Mouse (Mus musculus): ENCODE results near the gene Khdc1a. TPM values are rescaled to one million over a fixed set of nuclear protein-coding genes. Genes with fewer than 3 reads are reported as not detected.
A peak's percentile ranks its signal among the peaks of the same experiment; 100 is the strongest.
"Not testable (repeated sequence)": the region's sequence is repeated elsewhere in the genome, so short reads cannot be mapped to it uniquely, and the experiment has no call there.

Khdc1a gene
- polyA plus RNA-seq, 1 experiment from 2014 or later: not detected

DNA sequence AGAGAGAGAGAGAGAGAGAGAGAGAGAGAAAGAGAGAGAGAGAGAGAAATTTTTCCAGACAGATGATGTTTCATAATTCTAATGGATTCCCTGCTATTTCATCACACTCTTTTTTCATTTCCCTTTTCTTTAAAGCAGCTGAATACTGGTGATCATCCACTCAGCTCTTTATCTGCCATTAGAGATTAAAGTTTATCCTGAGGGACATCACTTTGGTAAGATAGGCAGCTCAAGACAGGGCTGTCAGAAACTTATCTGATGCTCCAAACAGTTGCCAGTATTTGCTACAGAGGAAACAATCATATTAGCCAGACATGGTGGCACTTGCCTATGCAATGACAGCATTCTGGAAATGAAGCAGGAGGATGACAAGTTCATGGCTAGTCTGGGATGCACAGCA lies 31.2 kb upstream of the Khdc1a start:
- Histone ChIP-seq H3K4me3 (replicated peaks; ENCODE audit: low read depth, low read length) (no peak overlapping the region), H3K9me3 (ENCODE audit: control insufficient read depth, low read length) (no peaks in the 10 kb centered on the region), H3K36me3 (ENCODE audit: control insufficient read depth, insufficient read depth, low read length) (no peaks in the 10 kb centered on the region), H3K9ac (replicated peaks; ENCODE audit: low read length) (no peak overlapping the region), H3K4me2 (ENCODE audit: low read length) (no peak overlapping the region), H3K27me3 (ENCODE audit: control insufficient read depth, insufficient read depth, low read length) (no peaks in the 10 kb centered on the region), H3K4me1 (ENCODE audit: control insufficient read depth, insufficient read depth, low read length) (no peaks in the 10 kb centered on the region), H3K27ac (replicated peaks; ENCODE audit: low read depth, low read length) (no peak overlapping the region)
- DNase-seq: no peak
- no peak for ATAC-seq (ENCODE audit: low FRiP score, low TSS enrichment)

DNA sequence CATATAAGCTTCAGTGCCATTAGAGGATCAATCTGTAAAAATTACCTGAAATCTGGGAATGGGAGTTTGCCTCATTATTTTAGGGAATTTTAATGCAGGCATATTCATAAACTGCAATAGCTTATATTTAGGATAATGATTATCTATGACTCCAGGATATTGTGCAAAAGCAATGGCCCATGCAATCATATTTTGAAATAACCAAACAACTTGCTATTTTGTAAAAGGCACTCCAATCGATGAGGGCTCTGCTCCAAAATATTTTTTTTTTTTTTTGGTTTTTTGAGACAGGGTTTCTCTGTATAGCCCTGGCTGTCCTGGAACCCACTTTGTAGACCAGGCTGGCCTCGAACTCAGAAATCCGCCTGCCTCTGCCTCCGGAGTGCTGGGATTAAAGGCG lies 29.2 kb upstream of the Khdc1a start:
- not testable (repeated sequence) for ATAC-seq (ENCODE audit: low FRiP score, low TSS enrichment); DNase-seq; H3K4me2 ChIP-seq (ENCODE audit: low read length); H3K9ac ChIP-seq (replicated peaks; ENCODE audit: low read length); H3K27me3 ChIP-seq (ENCODE audit: control insufficient read depth, insufficient read depth, low read length); H3K27ac ChIP-seq (replicated peaks; ENCODE audit: low read depth, low read length); H3K4me1 ChIP-seq (ENCODE audit: control insufficient read depth, insufficient read depth, low read length); H3K4me3 ChIP-seq (replicated peaks; ENCODE audit: low read depth, low read length); H3K9me3 ChIP-seq (ENCODE audit: control insufficient read depth, low read length); H3K36me3 ChIP-seq (ENCODE audit: control insufficient read depth, insufficient read depth, low read length)
- 88% methylated on average over 5 of the region's 5 CpGs for WGBS

DNA sequence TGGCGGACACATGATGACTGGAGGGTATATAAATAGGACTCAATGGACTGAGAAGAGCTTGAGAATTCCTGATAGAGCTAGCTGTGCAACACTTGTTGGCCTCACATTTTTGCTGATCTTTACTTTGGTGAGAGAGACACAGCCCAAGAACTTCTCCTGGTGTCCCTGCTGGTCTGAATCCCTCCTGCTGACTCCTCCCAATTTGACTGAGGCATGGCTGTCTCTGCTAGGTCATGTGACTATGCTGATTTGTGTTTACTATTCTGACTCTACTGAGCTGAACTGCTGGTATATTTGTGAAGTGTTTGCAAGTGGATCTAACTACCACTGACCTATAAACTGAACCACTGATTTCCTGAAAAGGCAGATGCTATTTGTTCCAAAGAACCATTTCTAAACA lies 27.8 kb upstream of the Khdc1a start:
- Histone ChIP-seq H3K9ac (replicated peaks; ENCODE audit: low read length) (no peak overlapping the region), H3K36me3 (ENCODE audit: control insufficient read depth, insufficient read depth, low read length) (no peaks in the 10 kb centered on the region), H3K4me2 (ENCODE audit: low read length) (no peak overlapping the region), H3K27me3 (ENCODE audit: control insufficient read depth, insufficient read depth, low read length) (no peaks in the 10 kb centered on the region), H3K27ac (replicated peaks; ENCODE audit: low read depth, low read length) (no peak overlapping the region), H3K4me3 (replicated peaks; ENCODE audit: low read depth, low read length) (no peak overlapping the region), H3K4me1 (ENCODE audit: control insufficient read depth, insufficient read depth, low read length) (no peaks in the 10 kb centered on the region), H3K9me3 (ENCODE audit: control insufficient read depth, low read length) (no peaks in the 10 kb centered on the region)
- DNase-seq: no peak
- ATAC-seq (ENCODE audit: low FRiP score, low TSS enrichment): no peak
- WGBS: 94% methylated on average over 1 of the region's 1 CpGs

DNA sequence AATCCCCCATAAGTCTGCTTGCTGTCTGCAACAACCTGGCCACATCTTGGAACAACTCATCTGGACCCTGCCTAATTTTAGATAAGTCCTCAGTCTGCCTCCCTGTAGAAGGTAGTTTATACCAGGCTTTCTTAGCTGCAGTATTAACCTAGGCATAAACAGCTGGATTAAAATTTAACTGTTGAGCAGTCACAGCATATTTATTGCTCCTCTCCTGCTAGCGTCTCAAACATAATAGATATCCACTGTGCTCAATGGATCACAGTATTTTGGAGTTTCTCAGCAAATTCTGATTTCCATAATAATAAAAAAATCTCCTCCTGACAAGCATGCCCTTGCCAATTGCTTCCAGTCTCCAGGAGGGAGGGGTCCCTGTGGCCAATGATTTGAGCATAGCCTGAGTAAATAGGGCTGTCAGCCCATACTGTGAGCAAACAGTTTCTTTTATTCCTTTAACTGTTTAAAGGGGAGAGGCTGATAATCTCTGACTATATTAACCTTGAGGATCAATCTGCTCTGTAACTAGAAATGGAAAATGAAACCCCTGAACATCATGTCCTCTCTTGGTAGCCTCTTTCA lies 25.4 kb upstream of the Khdc1a start:
- Histone ChIP-seq H3K4me3 (replicated peaks; ENCODE audit: low read depth, low read length) (no peak overlapping the region), H3K4me2 (ENCODE audit: low read length) (no peak overlapping the region), H3K9me3 (ENCODE audit: control insufficient read depth, low read length) (no peaks in the 10 kb centered on the region), H3K9ac (replicated peaks; ENCODE audit: low read length) (no peak overlapping the region), H3K27me3 (ENCODE audit: control insufficient read depth, insufficient read depth, low read length) (no peaks in the 10 kb centered on the region), H3K36me3 (ENCODE audit: control insufficient read depth, insufficient read depth, low read length) (no peaks in the 10 kb centered on the region), H3K27ac (replicated peaks; ENCODE audit: low read depth, low read length) (no peak overlapping the region), H3K4me1 (ENCODE audit: control insufficient read depth, insufficient read depth, low read length) (no peaks in the 10 kb centered on the region)
- DNase-seq (peak; percentile 25), ATAC-seq (ENCODE audit: low FRiP score, low TSS enrichment) (peak; percentile 65; the same call in 1 of the 2 replicates)
- WGBS: 5% methylated on average over 1 of the region's 1 CpGs

DNA sequence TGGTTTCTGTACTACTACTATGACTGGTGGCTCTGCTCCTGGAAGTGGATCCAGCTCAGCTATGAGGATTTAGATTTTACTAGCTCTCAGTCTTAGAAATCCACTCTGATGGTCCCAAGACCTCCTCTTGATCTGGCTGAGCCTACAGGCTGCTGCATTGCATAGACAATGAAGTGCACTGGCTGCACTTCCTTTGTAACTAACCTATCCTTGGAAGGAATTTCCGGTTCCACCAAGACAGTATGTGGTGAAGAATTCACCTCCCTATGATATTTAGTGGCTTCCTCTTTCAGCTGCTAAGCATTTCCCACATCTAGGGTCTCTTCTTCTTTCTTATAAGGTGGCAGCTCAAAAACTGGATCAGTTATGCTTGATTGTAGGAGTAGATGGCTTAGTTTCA lies 24.8 kb upstream of the Khdc1a start:
- Histone ChIP-seq H3K27ac (replicated peaks; ENCODE audit: low read depth, low read length) (no peak overlapping the region), H3K27me3 (ENCODE audit: control insufficient read depth, insufficient read depth, low read length) (no peaks in the 10 kb centered on the region), H3K4me1 (ENCODE audit: control insufficient read depth, insufficient read depth, low read length) (no peaks in the 10 kb centered on the region), H3K9ac (replicated peaks; ENCODE audit: low read length) (no peak overlapping the region), H3K4me3 (replicated peaks; ENCODE audit: low read depth, low read length) (no peak overlapping the region), H3K36me3 (ENCODE audit: control insufficient read depth, insufficient read depth, low read length) (no peaks in the 10 kb centered on the region), H3K4me2 (ENCODE audit: low read length) (no peak overlapping the region), H3K9me3 (ENCODE audit: control insufficient read depth, low read length) (no peaks in the 10 kb centered on the region)
- DNase-seq: no peak
- ATAC-seq (ENCODE audit: low FRiP score, low TSS enrichment): no peak
- WGBS: 78% methylated on average over 1 of the region's 1 CpGs

DNA sequence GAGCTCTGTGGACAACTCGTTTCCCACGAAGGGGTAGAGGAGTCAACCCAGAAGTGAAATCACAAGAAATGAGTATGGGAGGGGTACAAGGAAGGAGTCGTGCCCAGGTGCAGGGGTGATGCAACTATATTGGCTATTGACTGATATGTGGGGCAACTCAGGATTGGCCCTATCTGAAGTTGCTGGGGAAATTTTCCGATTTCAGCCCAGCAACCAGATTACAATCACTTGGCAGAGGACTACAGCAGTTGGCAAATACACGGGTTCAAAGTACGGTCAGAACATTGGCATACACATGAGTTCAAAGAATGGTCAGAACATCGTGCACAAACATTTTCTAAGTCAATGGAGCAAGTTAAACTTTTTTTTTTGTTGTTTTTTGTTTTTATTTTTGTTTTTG lies 22.7 kb upstream of the Khdc1a start:
- Histone ChIP-seq H3K4me2 (ENCODE audit: low read length) (no peak overlapping the region), H3K9me3 (ENCODE audit: control insufficient read depth, low read length) (no peaks in the 10 kb centered on the region), H3K36me3 (ENCODE audit: control insufficient read depth, insufficient read depth, low read length) (no peaks in the 10 kb centered on the region), H3K9ac (replicated peaks; ENCODE audit: low read length) (no peak overlapping the region), H3K4me1 (ENCODE audit: control insufficient read depth, insufficient read depth, low read length) (no peaks in the 10 kb centered on the region), H3K27ac (replicated peaks; ENCODE audit: low read depth, low read length) (no peak overlapping the region), H3K4me3 (replicated peaks; ENCODE audit: low read depth, low read length) (no peak overlapping the region), H3K27me3 (ENCODE audit: control insufficient read depth, insufficient read depth, low read length) (no peaks in the 10 kb centered on the region)
- DNase-seq (no peak), ATAC-seq (ENCODE audit: low FRiP score, low TSS enrichment) (no peak)
- 94% methylated on average over 7 of the region's 7 CpGs for WGBS

DNA sequence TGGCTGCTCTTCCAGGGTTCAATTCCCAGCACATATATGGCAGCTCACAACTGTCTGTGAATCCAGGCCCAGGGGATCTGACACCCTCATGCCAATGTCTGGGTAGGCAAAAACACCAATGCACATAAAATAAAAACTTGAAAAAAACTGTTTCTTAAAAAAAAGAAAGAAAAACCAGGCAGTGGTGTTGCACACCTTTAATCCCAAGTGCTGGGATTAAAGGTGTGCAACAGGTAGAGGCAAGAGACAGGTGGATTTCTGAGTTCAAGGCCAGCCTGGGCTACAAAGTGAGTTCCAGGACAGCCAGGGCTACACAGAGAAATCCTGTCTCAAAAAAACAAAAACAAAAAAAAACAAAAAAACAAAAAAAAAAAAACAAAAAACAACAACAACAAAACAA lies 18.3 kb upstream of the Khdc1a start:
- not testable (repeated sequence) for H3K27ac ChIP-seq (replicated peaks; ENCODE audit: low read depth, low read length); ATAC-seq (ENCODE audit: low FRiP score, low TSS enrichment); H3K4me3 ChIP-seq (replicated peaks; ENCODE audit: low read depth, low read length); H3K4me2 ChIP-seq (ENCODE audit: low read length); DNase-seq; H3K4me1 ChIP-seq (ENCODE audit: control insufficient read depth, insufficient read depth, low read length); H3K9ac ChIP-seq (replicated peaks; ENCODE audit: low read length); H3K27me3 ChIP-seq (ENCODE audit: control insufficient read depth, insufficient read depth, low read length); H3K36me3 ChIP-seq (ENCODE audit: control insufficient read depth, insufficient read depth, low read length); H3K9me3 ChIP-seq (ENCODE audit: control insufficient read depth, low read length)

DNA sequence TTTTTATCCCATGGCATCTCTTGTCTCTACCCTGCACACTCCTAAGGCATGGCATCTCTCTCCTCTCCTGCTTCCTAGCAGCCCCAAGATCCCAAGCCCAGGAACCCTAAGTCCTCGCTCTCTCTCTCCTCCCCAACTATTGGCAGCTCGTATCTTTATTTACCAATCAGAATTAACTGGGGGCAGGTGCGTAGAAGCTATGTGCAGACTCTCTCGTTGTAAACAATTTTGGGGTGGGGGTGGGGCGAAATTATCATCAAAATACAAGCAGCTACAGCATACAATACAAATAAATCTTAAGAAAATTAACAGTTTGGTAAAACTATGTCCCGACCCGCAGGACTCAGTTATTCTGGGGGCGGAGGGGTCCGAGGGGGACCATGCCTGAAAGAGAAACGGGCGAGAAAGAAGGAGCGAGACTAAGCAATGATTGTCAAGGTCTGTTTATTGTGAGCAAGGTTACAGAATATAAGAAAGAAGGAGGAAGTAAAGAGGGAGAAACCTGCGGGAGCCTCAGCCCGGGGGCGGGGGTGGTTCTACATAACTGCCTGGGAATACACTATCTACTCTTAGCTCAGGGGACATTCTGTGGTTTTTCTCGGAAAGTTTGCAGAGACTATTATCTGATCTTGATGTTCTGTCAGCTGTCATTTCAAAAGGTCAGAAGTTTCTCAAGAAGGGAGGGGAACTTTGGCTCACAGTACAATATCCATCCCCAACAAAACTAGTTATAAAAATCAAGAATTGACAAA lies 16.0 kb upstream of the Khdc1a start:
- no peak overlapping the region for H3K4me3 ChIP-seq (replicated peaks; ENCODE audit: low read depth, low read length)
- no peaks in the 10 kb centered on the region for H3K27me3 ChIP-seq (ENCODE audit: control insufficient read depth, insufficient read depth, low read length)
- H3K9me3 ChIP-seq (ENCODE audit: control insufficient read depth, low read length): no peaks in the 10 kb centered on the region
- no peak overlapping the region for H3K4me2 ChIP-seq (ENCODE audit: low read length)
- no peak for ATAC-seq (ENCODE audit: low FRiP score, low TSS enrichment)
- no peak overlapping the region for H3K9ac ChIP-seq (replicated peaks; ENCODE audit: low read length)
- DNase-seq: no peak
- no peaks in the 10 kb centered on the region for H3K4me1 ChIP-seq (ENCODE audit: control insufficient read depth, insufficient read depth, low read length)
- WGBS: 89% methylated on average over 16 of the region's 16 CpGs
- H3K27ac ChIP-seq (replicated peaks; ENCODE audit: low read depth, low read length): no peak overlapping the region
- H3K36me3 ChIP-seq (ENCODE audit: control insufficient read depth, insufficient read depth, low read length): no peaks in the 10 kb centered on the region

DNA sequence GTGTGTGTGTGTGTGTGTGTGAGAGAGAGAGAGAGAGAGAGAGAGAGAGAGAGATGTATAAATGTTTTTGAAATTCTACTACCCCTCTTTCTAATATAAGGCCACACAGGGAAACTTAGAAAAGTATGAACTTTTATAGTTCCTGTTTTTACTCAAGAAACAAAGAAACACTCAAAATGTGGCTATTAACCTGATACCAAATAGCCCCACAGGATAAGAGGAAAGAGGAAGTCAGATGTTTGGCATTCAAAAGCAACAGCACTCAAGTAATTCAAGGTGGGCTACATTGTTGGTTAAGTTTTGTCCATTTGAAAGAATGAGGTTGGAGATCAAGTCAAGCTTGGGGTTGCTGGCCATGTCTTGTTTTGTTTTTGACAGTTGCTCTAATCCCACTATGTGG lies 13.6 kb upstream of the Khdc1a start:
- no peak for DNase-seq

More for the DNA sequence above, 13.6 kb upstream of the Khdc1a start:
- Histone ChIP-seq H3K27me3 (ENCODE audit: control insufficient read depth, insufficient read depth, low read length) (no peaks in the 10 kb centered on the region), H3K9ac (replicated peaks; ENCODE audit: low read length) (no peak overlapping the region), H3K27ac (replicated peaks; ENCODE audit: low read depth, low read length) (no peak overlapping the region), H3K9me3 (ENCODE audit: control insufficient read depth, low read length) (no peaks in the 10 kb centered on the region), H3K4me3 (replicated peaks; ENCODE audit: low read depth, low read length) (no peak overlapping the region), H3K4me1 (ENCODE audit: control insufficient read depth, insufficient read depth, low read length) (no peaks in the 10 kb centered on the region), H3K4me2 (ENCODE audit: low read length) (no peak overlapping the region), H3K36me3 (ENCODE audit: control insufficient read depth, insufficient read depth, low read length) (no peaks in the 10 kb centered on the region)
- no peak for ATAC-seq (ENCODE audit: low FRiP score, low TSS enrichment)
